ENCODE assay signal across 9 mouse cellular contexts in the genomic region with DNA sequence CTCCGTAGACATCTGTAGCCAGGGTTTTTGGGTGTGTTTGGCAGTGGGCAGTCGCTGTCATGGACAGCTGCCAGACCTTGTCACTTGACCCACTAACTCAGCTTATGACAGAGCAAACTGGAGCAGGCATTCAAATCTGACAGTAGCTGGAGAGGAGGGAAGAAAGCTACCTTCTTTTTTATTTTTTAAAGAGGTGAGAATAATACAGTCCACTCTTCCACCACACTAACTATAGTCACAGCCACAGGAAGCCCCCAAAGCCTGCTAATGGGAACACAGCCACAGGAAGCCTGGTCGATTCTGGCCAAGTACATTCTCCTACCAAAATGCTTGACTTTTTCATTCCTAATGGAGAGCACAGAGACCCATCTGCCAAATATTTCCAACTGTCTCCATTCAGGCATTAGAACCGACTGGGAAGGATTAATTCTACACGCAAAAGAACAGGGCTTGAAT.
A peak's percentile ranks its signal among the peaks of the same experiment; 100 is the strongest.
DNase-seq lines count a peak whose midpoint lies in the region; ATAC-seq lines count a peak whose summit lies in the region.
"Had no signal": no experiment of that assay in that cellular context is flagged by ENCODE, and none has a peak within 500 bp of the region (broad histone marks: within the 10 kb centered on the region; RNA-seq: fewer than 3 reads in every experiment).

No protein-coding gene starts in this region.

- H3K27ac ChIP-seq in midbrain, embryonic 15.5 days, result peak overlapping the region; percentile 48
- H3K27ac ChIP-seq in midbrain, embryonic 10.5 days (replicated peaks), result no peak overlapping the region
- H3K27ac ChIP-seq in heart, embryonic 11.5 days (ENCODE audit: low read depth, low read length), result peak overlapping the region; percentile 66
- H3K27ac ChIP-seq in forebrain, embryonic 11.5 days (ENCODE audit: low read depth, low read length), result no peak overlapping the region
- H3K27ac ChIP-seq: neural tube, embryonic 13.5 days had no signal

- ATAC-seq in midbrain, embryonic 15.5 days (replicated peaks), result no peak
- no peak for ATAC-seq in heart, embryonic 11.5 days (replicated peaks; ENCODE audit: insufficient number of reproducible peaks, low FRiP score, low TSS enrichment)
- ATAC-seq in forebrain, embryonic 11.5 days (replicated peaks; ENCODE audit: low FRiP score), result no peak

- peak; percentile 34 to 78 for DNase-seq in adrenal gland, adult (ENCODE audit: inconsistent age in 2 of 2, low spot score in 1 of 2)
- DNase-seq in adrenal gland, postnatal 4 days (ENCODE audit: low spot score in 2 of 2), result no peak
- no peak for DNase-seq in midbrain, embryonic 10.5 days (ENCODE audit: low spot score)
- DNase-seq in lung, postnatal 36 days, result peak; percentile 74
- no peak for DNase-seq in forebrain, embryonic 11.5 days (ENCODE audit: low spot score)
- no peak for DNase-seq in urinary bladder, postnatal 10 days (ENCODE audit: low spot score)

- no peaks in the 10 kb centered on the region for H3K27me3 ChIP-seq in midbrain, embryonic 15.5 days (replicated peaks)
- no peaks in the 10 kb centered on the region for H3K27me3 ChIP-seq in midbrain, embryonic 10.5 days (ENCODE audit: low read depth, poor library complexity, severe bottlenecking)
- H3K27me3 ChIP-seq in heart, embryonic 11.5 days (ENCODE audit: control insufficient read depth, insufficient read depth, low read length), result no peaks in the 10 kb centered on the region
- H3K27me3 ChIP-seq in forebrain, embryonic 11.5 days (ENCODE audit: control insufficient read depth, insufficient read depth, low read length), result no peaks in the 10 kb centered on the region; the same call in 1 of the 2 replicates
- H3K27me3 ChIP-seq: neural tube, embryonic 13.5 days had no signal

- H3K9me3 ChIP-seq in midbrain, embryonic 15.5 days, result no peaks in the 10 kb centered on the region
- H3K9me3 ChIP-seq in midbrain, embryonic 10.5 days (replicated peaks), result no peaks in the 10 kb centered on the region
- H3K9me3 ChIP-seq in heart, embryonic 11.5 days (replicated peaks; ENCODE audit: control insufficient read depth, low read length), result no peaks in the 10 kb centered on the region
- H3K9me3 ChIP-seq in forebrain, embryonic 11.5 days (ENCODE audit: control insufficient read depth, low read length), result no peaks in the 10 kb centered on the region
- H3K9me3 ChIP-seq: neural tube, embryonic 13.5 days had no signal

- H3K4me3 ChIP-seq in midbrain, embryonic 15.5 days, result no peak overlapping the region
- no peak overlapping the region for H3K4me3 ChIP-seq in midbrain, embryonic 10.5 days
- H3K4me3 ChIP-seq in heart, embryonic 11.5 days (ENCODE audit: low read depth, low read length), result no peak overlapping the region
- H3K4me3 ChIP-seq in forebrain, embryonic 11.5 days (ENCODE audit: low read depth, low read length), result no peak overlapping the region
- H3K4me3 ChIP-seq: neural tube, embryonic 13.5 days had no signal

- no peak overlapping the region for H3K9ac ChIP-seq in midbrain, embryonic 15.5 days
- H3K9ac ChIP-seq in heart, embryonic 11.5 days (ENCODE audit: low read depth, low read length), result no peak overlapping the region
- no peak overlapping the region for H3K9ac ChIP-seq in forebrain, embryonic 11.5 days (ENCODE audit: low read length)
- H3K9ac ChIP-seq: neural tube, embryonic 13.5 days had no signal

- H3K36me3 ChIP-seq in midbrain, embryonic 15.5 days (replicated peaks), result no peaks in the 10 kb centered on the region
- no peaks in the 10 kb centered on the region for H3K36me3 ChIP-seq in midbrain, embryonic 10.5 days
- no peaks in the 10 kb centered on the region for H3K36me3 ChIP-seq in heart, embryonic 11.5 days (ENCODE audit: control insufficient read depth, insufficient read depth, low read length)
- H3K36me3 ChIP-seq in forebrain, embryonic 11.5 days (ENCODE audit: control insufficient read depth, insufficient read depth, low read length), result no peaks in the 10 kb centered on the region
- H3K36me3 ChIP-seq: neural tube, embryonic 13.5 days had no signal

- no peak overlapping the region for H3K4me2 ChIP-seq in midbrain, embryonic 15.5 days
- no peak overlapping the region for H3K4me2 ChIP-seq in heart, embryonic 11.5 days
- no peak overlapping the region for H3K4me2 ChIP-seq in forebrain, embryonic 11.5 days (ENCODE audit: low read depth, low read length, severe bottlenecking)
- H3K4me2 ChIP-seq: neural tube, embryonic 13.5 days had no signal

- 66% methylated on average over 5 of the region's 5 CpGs for WGBS in midbrain, embryonic 15.5 days
- 84% methylated on average over 5 of the region's 5 CpGs for WGBS in midbrain, embryonic 10.5 days
- 55% methylated on average over 5 of the region's 5 CpGs for WGBS in heart, embryonic 11.5 days (ENCODE audit: insufficient replicate concordance)
- 81% methylated on average over 5 of the region's 5 CpGs for WGBS in forebrain, embryonic 11.5 days

- H3K4me1 ChIP-seq in midbrain, embryonic 15.5 days, result peaks cover 18% of the 10 kb centered on the region
- H3K4me1 ChIP-seq in midbrain, embryonic 10.5 days, result peaks cover 24% of the 10 kb centered on the region
- H3K4me1 ChIP-seq in heart, embryonic 11.5 days (ENCODE audit: control insufficient read depth, insufficient read depth, low read length), result peaks cover 43% of the 10 kb centered on the region
- H3K4me1 ChIP-seq in forebrain, embryonic 11.5 days (replicated peaks; ENCODE audit: control insufficient read depth, insufficient read depth, low read length), result no peaks in the 10 kb centered on the region; the same call in 1 of the 2 replicates

Comparison
In these comparisons a context has a peak if more than half of its experiments do, and no peak if none do; other contexts are left out.
1. DNase-seq: peak in adrenal gland, adult (2 of 2) and lung, postnatal 36 days (single experiment); none in adrenal gland, postnatal 4 days (0 of 2), midbrain, embryonic 10.5 days (single experiment), forebrain, embryonic 11.5 days (single experiment) and urinary bladder, postnatal 10 days (single experiment).
2. H3K27ac ChIP-seq: peak in midbrain, embryonic 15.5 days (single experiment) and heart, embryonic 11.5 days (single experiment); none in midbrain, embryonic 10.5 days (single experiment) and forebrain, embryonic 11.5 days (single experiment).